Mouse (Mus musculus): ENCODE measurements around the gene Ppp1r9b. TPM values are rescaled to one million over a fixed set of nuclear protein-coding genes. Genes with fewer than 3 reads are reported as not detected.

Gene Ppp1r9b
- 29.1 and 31.4 TPM in 2 replicates for polyA plus RNA-seq (2012)

DNA sequence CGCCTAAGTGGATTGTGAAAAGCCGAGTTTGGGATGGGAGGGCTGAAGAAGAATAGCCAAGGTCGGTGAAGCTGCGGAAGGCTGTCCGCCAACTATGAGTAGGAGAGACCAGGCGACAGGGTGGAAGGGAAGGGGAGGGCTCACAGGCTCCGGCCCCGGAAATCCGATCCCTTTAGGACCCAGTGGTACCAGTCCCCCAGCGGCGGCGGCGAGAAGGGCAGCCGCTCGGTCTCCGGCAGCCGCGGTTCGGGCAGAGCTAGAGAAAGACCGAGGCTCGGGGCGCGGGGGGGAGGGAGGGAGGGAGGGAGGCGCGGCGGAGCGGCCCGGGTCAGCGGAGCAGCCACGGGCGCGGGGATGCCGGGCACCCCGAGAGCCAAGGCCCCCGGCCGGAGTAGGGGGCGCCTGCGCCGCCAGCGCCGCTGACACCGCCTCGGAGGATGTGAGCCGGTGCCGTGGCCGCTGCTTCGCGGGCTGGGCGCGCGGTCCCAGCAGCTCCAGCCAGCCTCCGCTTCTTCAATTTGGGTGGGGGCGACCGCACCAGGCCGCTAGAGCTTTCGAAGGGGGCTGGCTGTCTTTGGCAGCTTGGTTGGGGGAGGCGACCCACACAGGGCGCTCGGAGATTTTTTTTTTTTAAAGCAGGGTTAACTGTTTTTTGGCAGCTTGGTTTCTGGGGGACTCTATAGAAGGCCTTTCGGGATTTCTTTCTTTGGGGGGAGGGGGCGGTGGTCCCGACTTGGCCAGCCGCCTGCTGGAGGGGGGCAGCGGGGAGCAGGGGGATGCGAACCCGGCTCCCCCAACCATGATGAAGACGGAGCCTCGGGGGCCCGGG, at the start of gene Ppp1r9b:
TSS of gene Ppp1r9b (plus strand) at position 287 of the 829 bp plus-strand sequence.
- Histone ChIP-seq H3K4me3 (replicated peaks) (peak within 1 kb of the TSS; percentile 86), H3K4me1 (ENCODE audit: control insufficient read depth) (peaks cover 93% of the 10 kb centered on the region), H3K9me3 (ENCODE audit: control insufficient read depth, low read length) (no peaks in the 10 kb centered on the region), H3K36me3 (ENCODE audit: control insufficient read depth) (peaks cover 32% of the 10 kb centered on the region), H3K27me3 (ENCODE audit: control insufficient read depth) (peaks cover 10% of the 10 kb centered on the region; the same call in 1 of the 2 replicates)
- TF ChIP-seq GATA1 (IDR thresholded peaks at IDR 0.05; ENCODE audit: low read length) (no peak), TAL1 (IDR thresholded peaks at IDR 0.05; ENCODE audit: low read length) (no peak)

DNA sequence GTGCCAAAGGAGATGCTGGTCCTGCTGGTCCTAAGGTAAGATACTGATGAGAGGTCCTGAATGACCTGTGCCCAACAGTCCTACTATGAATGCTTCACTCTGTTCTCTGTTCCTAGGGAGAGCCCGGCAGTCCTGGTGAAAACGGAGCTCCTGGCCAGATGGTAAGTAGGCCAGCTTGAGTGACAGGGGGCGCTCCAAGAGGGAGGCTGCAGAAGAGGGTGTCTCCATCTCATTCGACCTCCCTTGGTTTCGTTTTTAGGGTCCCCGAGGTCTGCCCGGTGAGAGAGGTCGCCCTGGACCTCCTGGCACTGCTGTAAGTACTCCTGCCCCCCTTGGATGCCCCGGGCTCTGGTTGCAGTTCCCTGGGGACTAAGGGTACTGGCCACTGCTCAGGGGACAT, 49.7 kb upstream of the Ppp1r9b start:
- peaks cover 76% of the 10 kb centered on the region for H3K27me3 ChIP-seq (ENCODE audit: control insufficient read depth)
- peaks cover 15% of the 10 kb centered on the region for H3K4me1 ChIP-seq (ENCODE audit: control insufficient read depth)
- TF ChIP-seq TAL1 (IDR thresholded peaks at IDR 0.05; ENCODE audit: low read length) (no peak), GATA1 (IDR thresholded peaks at IDR 0.05; ENCODE audit: low read length) (no peak)
- no peak overlapping the region for H3K4me3 ChIP-seq (replicated peaks)
- no peaks in the 10 kb centered on the region for H3K9me3 ChIP-seq (ENCODE audit: control insufficient read depth, low read length)
- H3K36me3 ChIP-seq (ENCODE audit: control insufficient read depth), result no peaks in the 10 kb centered on the region

DNA sequence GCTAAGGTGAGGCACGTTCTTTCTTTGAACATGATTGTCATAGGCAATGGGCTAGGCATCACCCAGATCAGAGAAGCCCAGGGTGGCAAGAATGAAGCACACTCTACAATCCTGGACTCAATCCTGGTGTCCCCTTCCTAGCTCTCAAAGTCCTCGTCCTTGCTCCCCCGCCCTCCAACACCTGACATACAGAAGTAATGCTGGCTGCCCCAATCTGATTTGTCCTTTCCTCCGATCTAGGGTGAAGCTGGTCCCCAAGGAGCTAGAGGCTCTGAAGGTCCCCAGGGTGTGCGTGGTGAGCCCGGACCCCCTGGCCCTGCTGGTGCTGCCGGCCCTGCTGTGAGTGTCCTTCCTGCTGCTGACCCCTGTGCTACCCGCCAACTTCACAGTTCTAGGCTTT, 49.1 kb upstream of the Ppp1r9b start:
- Histone ChIP-seq H3K4me3 (replicated peaks) (no peak overlapping the region), H3K9me3 (ENCODE audit: control insufficient read depth, low read length) (no peaks in the 10 kb centered on the region), H3K4me1 (ENCODE audit: control insufficient read depth) (peaks cover 12% of the 10 kb centered on the region), H3K36me3 (ENCODE audit: control insufficient read depth) (no peaks in the 10 kb centered on the region), H3K27me3 (ENCODE audit: control insufficient read depth) (peaks cover 70% of the 10 kb centered on the region)
- TF ChIP-seq GATA1 (IDR thresholded peaks at IDR 0.05; ENCODE audit: low read length), result no peak
- no peak for TF ChIP-seq TAL1 (IDR thresholded peaks at IDR 0.05; ENCODE audit: low read length)

DNA sequence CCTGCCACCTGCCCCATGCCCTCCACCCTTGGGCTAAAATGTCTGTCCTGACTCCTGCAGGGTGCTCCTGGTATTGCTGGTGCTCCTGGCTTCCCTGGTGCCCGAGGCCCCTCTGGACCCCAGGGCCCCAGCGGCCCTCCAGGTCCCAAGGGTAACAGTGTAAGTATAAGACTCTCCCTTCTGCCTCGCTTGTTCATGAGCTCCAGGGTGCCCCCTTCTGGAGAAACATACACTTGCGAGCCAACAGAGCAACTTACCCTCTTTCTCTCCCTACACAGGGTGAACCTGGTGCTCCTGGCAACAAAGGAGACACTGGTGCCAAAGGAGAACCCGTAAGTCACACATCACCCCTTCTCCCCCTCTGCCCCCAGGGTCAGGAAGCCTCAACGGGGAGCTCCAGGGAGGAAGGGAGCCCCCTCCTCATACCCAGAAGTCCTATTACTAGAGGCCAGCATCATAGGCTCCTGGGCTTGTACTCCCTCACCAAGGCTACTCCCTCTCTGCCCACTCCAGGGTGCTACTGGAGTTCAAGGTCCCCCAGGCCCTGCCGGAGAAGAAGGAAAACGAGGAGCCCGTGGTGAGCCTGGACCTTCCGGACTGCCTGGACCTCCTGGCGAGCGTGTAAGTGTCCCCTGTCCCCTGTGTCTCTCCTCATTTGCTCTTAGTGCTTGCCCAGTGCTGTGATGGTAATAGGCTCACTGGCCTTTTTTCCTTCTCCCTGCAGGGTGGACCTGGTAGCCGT, 48.4 kb upstream of the Ppp1r9b start:
- peaks cover 5% of the 10 kb centered on the region for H3K4me1 ChIP-seq (ENCODE audit: control insufficient read depth)
- no peak for TF ChIP-seq GATA1 (IDR thresholded peaks at IDR 0.05; ENCODE audit: low read length)
- TF ChIP-seq TAL1 (IDR thresholded peaks at IDR 0.05; ENCODE audit: low read length), result no peak
- H3K36me3 ChIP-seq (ENCODE audit: control insufficient read depth), result no peaks in the 10 kb centered on the region
- peaks cover 63% of the 10 kb centered on the region for H3K27me3 ChIP-seq (ENCODE audit: control insufficient read depth)
- no peak overlapping the region for H3K4me3 ChIP-seq (replicated peaks)
- H3K9me3 ChIP-seq (ENCODE audit: control insufficient read depth, low read length), result no peaks in the 10 kb centered on the region

DNA sequence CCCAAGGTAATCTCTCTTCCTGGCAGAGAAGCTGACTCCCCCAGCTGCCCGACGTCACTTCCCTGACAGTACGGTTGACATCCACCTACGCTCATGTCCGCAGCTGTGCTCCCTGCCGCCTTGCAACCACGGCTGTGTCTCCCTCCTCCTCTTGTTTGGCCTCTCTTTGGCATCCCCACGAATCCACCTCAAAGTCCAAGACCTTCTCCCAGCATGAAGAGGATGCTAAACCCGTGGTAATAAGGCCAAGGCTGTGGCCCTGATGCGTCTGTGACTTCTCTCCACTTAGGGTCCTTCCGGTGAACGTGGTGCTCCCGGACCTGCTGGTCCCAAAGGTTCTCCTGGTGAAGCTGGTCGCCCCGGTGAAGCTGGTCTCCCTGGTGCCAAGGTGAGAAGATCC, 47.8 kb upstream of the Ppp1r9b start:
- TF ChIP-seq TAL1 (IDR thresholded peaks at IDR 0.05; ENCODE audit: low read length) (no peak), GATA1 (IDR thresholded peaks at IDR 0.05; ENCODE audit: low read length) (no peak)
- Histone ChIP-seq H3K27me3 (ENCODE audit: control insufficient read depth) (peaks cover 57% of the 10 kb centered on the region), H3K4me1 (ENCODE audit: control insufficient read depth) (no peaks in the 10 kb centered on the region; the same call in 1 of the 2 replicates), H3K9me3 (ENCODE audit: control insufficient read depth, low read length) (no peaks in the 10 kb centered on the region), H3K4me3 (replicated peaks) (no peak overlapping the region), H3K36me3 (ENCODE audit: control insufficient read depth) (no peaks in the 10 kb centered on the region)

DNA sequence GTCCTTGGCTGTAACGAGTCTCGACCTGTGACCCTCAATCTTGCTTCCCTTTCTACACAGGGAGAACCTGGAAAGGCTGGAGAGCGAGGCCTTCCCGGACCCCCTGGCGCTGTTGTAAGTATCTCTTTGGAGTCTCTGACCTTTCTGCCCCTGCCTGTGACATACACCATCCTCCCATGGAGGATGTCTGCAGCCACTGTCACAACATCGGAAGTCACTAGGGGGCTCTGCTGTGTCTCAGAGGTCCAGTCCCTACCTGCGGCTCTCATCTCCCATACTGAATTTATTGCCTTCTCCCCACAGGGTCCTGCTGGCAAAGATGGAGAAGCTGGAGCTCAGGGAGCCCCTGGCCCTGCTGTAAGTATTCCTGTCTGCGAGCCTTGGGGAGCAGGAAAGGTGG, 46.5 kb upstream of the Ppp1r9b start:
- TF ChIP-seq GATA1 (IDR thresholded peaks at IDR 0.05; ENCODE audit: low read length) (no peak), TAL1 (IDR thresholded peaks at IDR 0.05; ENCODE audit: low read length) (no peak)
- Histone ChIP-seq H3K27me3 (ENCODE audit: control insufficient read depth) (peaks cover 44% of the 10 kb centered on the region), H3K36me3 (ENCODE audit: control insufficient read depth) (no peaks in the 10 kb centered on the region), H3K9me3 (ENCODE audit: control insufficient read depth, low read length) (no peaks in the 10 kb centered on the region), H3K4me3 (replicated peaks) (no peak overlapping the region), H3K4me1 (ENCODE audit: control insufficient read depth) (no peaks in the 10 kb centered on the region; the same call in 1 of the 2 replicates)

DNA sequence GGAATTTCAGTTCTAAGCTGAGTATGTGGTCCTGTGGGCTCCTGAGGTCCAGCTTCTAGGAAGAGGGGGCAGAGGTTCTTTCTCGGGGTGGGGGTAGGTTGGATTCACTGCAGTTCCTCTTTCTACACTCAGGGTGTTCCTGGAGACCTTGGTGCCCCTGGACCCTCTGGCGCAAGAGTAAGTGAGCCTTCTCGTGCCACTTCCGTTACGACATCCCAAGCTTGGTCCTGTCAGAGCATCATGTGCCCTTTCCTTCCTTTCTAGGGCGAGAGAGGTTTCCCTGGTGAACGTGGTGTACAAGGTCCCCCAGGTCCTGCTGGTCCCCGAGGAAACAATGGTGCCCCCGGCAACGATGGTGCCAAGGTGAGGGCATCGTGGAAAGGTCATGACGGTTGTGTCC, 45.6 kb upstream of the Ppp1r9b start:
- no peaks in the 10 kb centered on the region for H3K36me3 ChIP-seq (ENCODE audit: control insufficient read depth)
- TF ChIP-seq TAL1 (IDR thresholded peaks at IDR 0.05; ENCODE audit: low read length), result no peak
- TF ChIP-seq GATA1 (IDR thresholded peaks at IDR 0.05; ENCODE audit: low read length), result no peak
- H3K4me3 ChIP-seq (replicated peaks), result no peak overlapping the region
- H3K9me3 ChIP-seq (ENCODE audit: control insufficient read depth, low read length), result no peaks in the 10 kb centered on the region
- no peaks in the 10 kb centered on the region; the same call in 1 of the 2 replicates for H3K4me1 ChIP-seq (ENCODE audit: control insufficient read depth)
- peaks cover 35% of the 10 kb centered on the region for H3K27me3 ChIP-seq (ENCODE audit: control insufficient read depth)

DNA sequence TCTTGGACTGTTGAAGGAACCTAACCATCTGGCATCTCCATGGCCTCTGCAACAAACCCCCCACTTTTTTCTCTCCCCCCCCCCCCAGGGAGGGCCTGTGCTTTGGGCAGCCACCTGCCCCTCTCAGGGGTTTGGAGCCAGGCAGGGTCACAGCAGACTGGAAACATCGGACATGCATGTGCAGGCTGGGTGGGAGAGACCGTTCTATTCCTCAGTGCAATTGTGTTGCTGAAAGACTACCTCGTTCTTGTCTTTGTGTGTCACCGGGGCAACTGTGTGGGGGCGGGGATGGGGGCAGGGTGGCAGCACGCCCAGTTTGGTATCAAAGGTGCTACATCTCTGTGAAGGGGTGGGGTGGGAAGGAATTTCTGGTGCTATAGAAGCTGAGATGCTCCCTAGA, 38.7 kb upstream of the Ppp1r9b start:
- Histone ChIP-seq H3K27me3 (ENCODE audit: control insufficient read depth) (peaks cover 7% of the 10 kb centered on the region), H3K36me3 (ENCODE audit: control insufficient read depth) (no peaks in the 10 kb centered on the region), H3K4me1 (ENCODE audit: control insufficient read depth) (no peaks in the 10 kb centered on the region), H3K9me3 (ENCODE audit: control insufficient read depth, low read length) (no peaks in the 10 kb centered on the region), H3K4me3 (replicated peaks) (no peak overlapping the region)
- TF ChIP-seq GATA1 (IDR thresholded peaks at IDR 0.05; ENCODE audit: low read length), result no peak
- TF ChIP-seq TAL1 (IDR thresholded peaks at IDR 0.05; ENCODE audit: low read length), result no peak

DNA sequence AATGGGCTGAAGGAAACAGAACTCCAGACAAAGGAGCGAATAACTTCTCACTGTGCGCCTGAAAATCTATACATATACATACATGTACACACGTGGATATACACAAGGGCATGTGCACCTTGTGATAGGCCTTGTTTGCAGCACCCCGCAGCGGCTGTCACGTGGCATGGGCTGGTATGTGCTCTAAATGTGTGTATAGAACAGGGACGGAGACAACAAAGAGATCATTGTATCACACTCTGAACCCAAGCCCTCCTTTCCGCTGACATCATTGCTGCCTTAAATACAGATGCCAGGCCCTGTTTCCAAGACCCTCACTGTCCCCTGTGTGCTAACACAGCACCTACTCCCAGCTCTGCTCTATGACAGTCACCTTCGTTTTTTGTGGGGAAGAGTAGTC, 35.7 kb upstream of the Ppp1r9b start:
- peaks cover 4% of the 10 kb centered on the region for H3K4me1 ChIP-seq (ENCODE audit: control insufficient read depth)
- H3K4me3 ChIP-seq (replicated peaks), result no peak overlapping the region
- no peaks in the 10 kb centered on the region for H3K9me3 ChIP-seq (ENCODE audit: control insufficient read depth, low read length)
- H3K36me3 ChIP-seq (ENCODE audit: control insufficient read depth), result no peaks in the 10 kb centered on the region
- H3K27me3 ChIP-seq (ENCODE audit: control insufficient read depth), result peaks cover 24% of the 10 kb centered on the region
- no peak for TF ChIP-seq TAL1 (IDR thresholded peaks at IDR 0.05; ENCODE audit: low read length)
- TF ChIP-seq GATA1 (IDR thresholded peaks at IDR 0.05; ENCODE audit: low read length), result no peak
